Mouse (Mus musculus) liver, embryonic 11.5 days (tissue): Measurements from ENCODE around the gene Hoxb9. TPM values are rescaled to one million over a fixed set of nuclear protein-coding genes. Genes with fewer than 3 reads are reported as not detected.

Experiments used
- ATAC-seq: fragments of 200-750 bp; cut with Nextera tagmentation; replicated peaks from 2 replicates; pipeline ENCODE4 v1.8.0; 2017; ENCODE audit warnings: moderate number of reproducible peaks, mild to moderate bottlenecking, moderate TSS enrichment, moderate library complexity; ENCODE audit not compliant: low FRiP score
- DNase-seq: peaks from one replicate; pipeline ENCODE4 v3.0.0-alpha.2; 2017; ENCODE audit warnings: low spot score
- H3K27ac ChIP-seq: fragments of 300-500 bp; sonication (generic); 2 replicates; pipeline ENCODE4 v1.5.1; 2014; ENCODE audit warnings: mild to moderate bottlenecking, low read depth, low read length, control low read depth
- H3K27me3 ChIP-seq: fragments of 300-500 bp; sonication (generic); replicated peaks from 2 replicates; pipeline ENCODE4 v1.6.1; 2014; ENCODE audit warnings: low read length, mixed read lengths; ENCODE audit not compliant: control insufficient read depth, insufficient read depth
- H3K36me3 ChIP-seq: fragments of 300-500 bp; sonication (generic); 2 replicates; pipeline ENCODE4 v1.6.1; 2014; ENCODE audit warnings: mild to moderate bottlenecking, low read length, moderate library complexity, mixed read lengths; ENCODE audit not compliant: control insufficient read depth, insufficient read depth
- H3K4me1 ChIP-seq: fragments of 300-500 bp; sonication (generic); replicated peaks from 2 replicates; pipeline ENCODE4 v1.6.1; 2014; ENCODE audit warnings: low read length, mixed read lengths; ENCODE audit not compliant: control insufficient read depth, insufficient read depth
- H3K4me2 ChIP-seq: fragments of 300-500 bp; sonication (generic); 2 replicates; pipeline ENCODE4 v1.6.1; 2014; ENCODE audit warnings: mild to moderate bottlenecking, control low read depth, moderate library complexity
- H3K4me3 ChIP-seq: fragments of 300-500 bp; sonication (generic); 2 replicates; pipeline ENCODE4 v1.5.1; 2014; ENCODE audit warnings: low read depth, low read length, control low read depth
- H3K9ac ChIP-seq: fragments of 300-500 bp; sonication (generic); 2 replicates; pipeline ENCODE4 v1.6.1; 2014; ENCODE audit warnings: low read depth, low read length, control low read depth
- H3K9me3 ChIP-seq: fragments of 300-500 bp; sonication (generic); 2 replicates; pipeline ENCODE4 v1.6.1; 2016; ENCODE audit warnings: low read length, inconsistent platforms, mixed read lengths; ENCODE audit not compliant: control insufficient read depth
- WGBS: fragments of 180-500 bp; shearing (Covaris S2); extraction: QIAGEN DNeasy Blood & Tissue Kit; methylation state at CpG from one replicate; pipeline ENCODE4 v1.1.7; 2014; 5-methylcytosine and 5-hydroxymethylcytosine counted together
- polyA plus RNA-seq: library from polyadenylated mRNA; unstranded; fragments of >200 nt; fragmentation: Nextera tagmentation; extraction: Ambion mirVana; gene quantifications from 2 replicates; pipeline ENCODE4 v1.2.1, GENCODE M21; 2014

Hoxb9 gene
- polyA plus RNA-seq, 1 experiment from 2014 or later = 0.49 TPM

DNA sequence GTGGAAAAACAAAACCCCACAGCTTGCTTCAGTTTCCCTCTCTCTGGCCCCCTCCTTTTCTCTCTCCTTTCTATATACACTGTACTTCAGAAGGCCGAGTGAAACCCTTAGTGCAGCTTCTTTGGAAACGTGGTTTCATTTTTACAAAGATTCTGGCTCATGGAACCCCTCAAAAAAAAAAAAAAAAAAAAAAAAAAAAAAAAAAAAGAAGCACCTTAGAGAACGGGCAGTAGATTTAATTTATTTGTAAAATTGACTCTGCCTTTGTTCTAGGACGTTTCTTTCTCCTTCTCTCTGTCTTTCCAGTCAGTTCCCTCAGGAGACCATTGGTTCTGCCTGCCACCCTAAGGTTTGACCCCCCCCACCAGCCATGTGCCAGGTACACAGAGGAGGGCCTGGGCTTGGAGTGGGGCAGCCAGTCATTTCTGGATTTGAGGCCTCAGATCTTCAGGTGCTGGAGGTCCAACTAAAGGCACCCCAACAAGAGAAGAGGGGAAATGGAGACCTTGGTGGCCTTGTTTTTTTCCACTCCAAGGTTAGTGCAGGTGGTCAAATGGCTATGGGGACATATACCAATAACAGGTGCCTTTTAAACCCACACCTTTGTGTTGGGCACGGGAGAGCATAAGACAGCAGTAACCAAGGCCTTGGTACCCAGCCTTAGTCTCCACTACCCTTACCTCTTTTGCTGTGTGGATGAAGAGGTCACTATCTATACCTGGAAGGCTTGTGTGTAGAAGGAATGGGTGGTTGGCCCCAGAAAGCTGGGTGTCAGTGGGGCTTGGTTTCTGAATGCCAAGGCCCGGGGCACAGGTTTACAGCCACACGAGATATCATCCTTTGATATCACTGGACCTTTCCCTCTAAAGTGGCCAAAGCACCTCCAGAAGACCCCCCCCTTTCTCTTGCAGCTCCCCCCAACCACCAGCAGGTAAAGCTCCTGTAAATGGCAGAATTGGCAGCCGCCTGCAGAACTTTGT lies 9.4 kb downstream of the Hoxb9 start:
- no peaks in the 10 kb centered on the region for H3K4me1 ChIP-seq
- H3K4me3 ChIP-seq = no peak overlapping the region
- H3K36me3 ChIP-seq = no peaks in the 10 kb centered on the region
- H3K4me2 ChIP-seq = no peak overlapping the region
- H3K27me3 ChIP-seq = peaks cover 100% of the 10 kb centered on the region
- 19% methylated on average over 8 of the region's 8 CpGs for WGBS
- H3K27ac ChIP-seq = no peak overlapping the region
- no peak for ATAC-seq
- no peaks in the 10 kb centered on the region for H3K9me3 ChIP-seq
- no peak for DNase-seq
- no peak overlapping the region for H3K9ac ChIP-seq

DNA sequence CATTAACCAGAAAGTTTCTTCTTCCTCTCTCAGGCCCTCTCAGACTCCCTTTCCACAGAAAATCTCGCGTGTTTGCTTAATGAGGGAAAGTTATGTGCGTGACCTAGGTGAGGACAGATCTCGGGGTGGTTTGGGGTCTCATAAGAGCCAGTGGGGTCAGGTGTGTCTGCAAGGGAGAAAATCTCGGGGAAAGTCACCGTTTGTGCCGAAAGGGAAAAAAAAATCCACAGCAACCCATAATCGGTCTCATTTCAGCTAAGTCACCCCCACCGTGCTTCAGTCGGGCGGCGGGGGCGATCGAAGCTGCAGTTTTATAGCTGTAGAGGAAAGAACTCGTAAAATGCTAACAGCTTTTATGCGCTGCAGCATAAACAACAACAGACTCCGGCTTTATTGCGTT lies 10.1 kb downstream of the Hoxb9 start:
- ATAC-seq (no peak), DNase-seq (no peak)
- no peak overlapping the region for H3K9ac ChIP-seq
- peaks cover 100% of the 10 kb centered on the region for H3K27me3 ChIP-seq
- no peaks in the 10 kb centered on the region for H3K9me3 ChIP-seq
- H3K36me3 ChIP-seq = no peaks in the 10 kb centered on the region
- H3K4me2 ChIP-seq = no peak overlapping the region
- H3K4me3 ChIP-seq = no peak overlapping the region
- H3K4me1 ChIP-seq = no peaks in the 10 kb centered on the region
- no peak overlapping the region for H3K27ac ChIP-seq
- 7% methylated on average over 18 of the region's 18 CpGs for WGBS

GRCm38 (mm10) chr11:96281855-96282570 lies 10.8 kb downstream of the Hoxb9 start, which contains the start of gene Hoxb8:
Gene Hoxb8, plus strand, starts transcription at chr11:96281905.
- H3K4me1 ChIP-seq = no peaks in the 10 kb centered on the region
- 2% methylated on average over 27 of the region's 27 CpGs for WGBS
- H3K9me3 ChIP-seq = no peaks in the 10 kb centered on the region
- H3K4me2 ChIP-seq = peak within 1 kb of the TSS; percentile 49; the same call in 1 of the 2 replicates
- peak within 1 kb of the TSS; percentile 32; the same call in 1 of the 2 replicates for H3K4me3 ChIP-seq
- no peak for DNase-seq
- no peaks in the 10 kb centered on the region for H3K36me3 ChIP-seq
- no peak within 1 kb of the TSS for H3K9ac ChIP-seq
- no peak within 1 kb of the TSS for H3K27ac ChIP-seq
- H3K27me3 ChIP-seq = peaks cover 100% of the 10 kb centered on the region
- no peak for ATAC-seq

DNA sequence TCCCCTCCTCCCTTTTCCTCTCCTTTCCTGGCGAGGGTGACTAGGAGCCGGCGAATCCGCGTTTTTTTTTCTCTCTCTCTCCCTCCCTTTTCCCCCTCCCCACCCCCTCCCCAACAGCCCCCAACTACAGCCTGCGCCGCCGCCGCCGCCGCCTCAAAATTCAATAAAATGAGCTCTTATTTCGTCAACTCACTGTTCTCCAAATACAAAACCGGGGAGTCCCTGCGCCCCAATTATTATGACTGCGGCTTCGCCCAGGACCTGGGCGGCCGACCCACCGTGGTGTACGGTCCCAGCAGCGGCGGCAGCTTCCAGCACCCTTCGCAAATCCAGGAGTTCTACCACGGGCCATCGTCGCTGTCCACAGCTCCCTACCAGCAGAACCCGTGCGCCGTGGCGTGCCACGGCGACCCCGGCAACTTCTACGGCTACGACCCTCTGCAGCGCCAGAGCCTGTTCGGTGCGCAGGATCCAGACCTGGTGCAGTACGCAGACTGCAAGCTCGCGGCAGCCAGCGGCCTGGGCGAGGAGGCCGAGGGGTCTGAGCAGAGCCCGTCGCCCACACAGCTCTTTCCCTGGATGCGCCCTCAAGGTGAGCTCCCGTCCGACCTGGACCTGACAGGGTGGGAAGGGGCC lies 11.7 kb downstream of the Hoxb9 start:
- ATAC-seq = no peak
- no peaks in the 10 kb centered on the region for H3K4me1 ChIP-seq
- peak overlapping the region; percentile 32 for H3K4me3 ChIP-seq
- no peak overlapping the region for H3K27ac ChIP-seq
- peak overlapping the region; percentile 49 for H3K4me2 ChIP-seq
- H3K9ac ChIP-seq = 0 out of 2 replicates have a peak overlapping the region, but pooled peaks have one; percentile 14
- no peak for DNase-seq
- WGBS = under 1% methylated on average over 49 of the region's 49 CpGs
- peaks cover 100% of the 10 kb centered on the region for H3K27me3 ChIP-seq
- no peaks in the 10 kb centered on the region for H3K36me3 ChIP-seq
- H3K9me3 ChIP-seq = no peaks in the 10 kb centered on the region

DNA sequence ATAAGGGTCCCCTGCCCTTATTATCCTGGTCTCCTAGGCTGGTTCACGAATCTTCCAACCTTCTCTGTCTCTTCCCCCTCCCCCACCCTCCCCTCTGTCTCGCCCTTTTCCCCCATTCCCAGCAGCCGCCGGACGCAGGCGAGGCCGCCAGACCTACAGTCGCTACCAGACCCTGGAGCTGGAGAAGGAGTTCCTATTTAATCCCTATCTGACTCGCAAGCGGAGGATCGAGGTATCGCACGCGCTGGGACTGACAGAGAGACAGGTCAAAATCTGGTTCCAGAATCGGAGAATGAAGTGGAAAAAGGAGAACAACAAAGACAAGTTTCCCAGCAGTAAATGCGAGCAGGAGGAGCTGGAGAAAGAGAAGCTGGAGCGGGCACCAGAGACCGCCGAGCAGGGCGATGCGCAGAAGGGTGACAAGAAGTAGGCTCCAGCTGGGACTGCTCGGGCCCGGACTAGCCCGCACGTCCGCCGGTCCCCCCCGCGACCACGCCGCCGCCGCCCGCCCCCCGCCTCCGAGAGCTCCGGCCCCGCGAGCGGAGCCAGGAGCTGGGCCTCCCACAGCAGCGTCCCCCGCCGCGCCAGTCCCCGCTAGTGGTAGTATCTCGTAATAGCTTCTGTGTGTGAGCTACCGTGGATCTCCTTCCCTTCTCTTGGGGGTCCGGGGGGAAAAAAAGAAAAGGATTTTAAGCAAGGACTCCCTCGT lies 12.9 kb downstream of the Hoxb9 start:
- ATAC-seq (no peak), DNase-seq (no peak)
- peaks cover 100% of the 10 kb centered on the region for H3K27me3 ChIP-seq
- 1% methylated on average over 44 of the region's 49 CpGs for WGBS
- H3K4me2 ChIP-seq = peak overlapping the region; percentile 49
- no peak overlapping the region for H3K27ac ChIP-seq
- H3K4me3 ChIP-seq = peak overlapping the region; percentile 32
- H3K9ac ChIP-seq = peak overlapping the region; percentile 37; the same call in 1 of the 2 replicates
- no peaks in the 10 kb centered on the region for H3K4me1 ChIP-seq
- H3K36me3 ChIP-seq = no peaks in the 10 kb centered on the region
- H3K9me3 ChIP-seq = no peaks in the 10 kb centered on the region

DNA sequence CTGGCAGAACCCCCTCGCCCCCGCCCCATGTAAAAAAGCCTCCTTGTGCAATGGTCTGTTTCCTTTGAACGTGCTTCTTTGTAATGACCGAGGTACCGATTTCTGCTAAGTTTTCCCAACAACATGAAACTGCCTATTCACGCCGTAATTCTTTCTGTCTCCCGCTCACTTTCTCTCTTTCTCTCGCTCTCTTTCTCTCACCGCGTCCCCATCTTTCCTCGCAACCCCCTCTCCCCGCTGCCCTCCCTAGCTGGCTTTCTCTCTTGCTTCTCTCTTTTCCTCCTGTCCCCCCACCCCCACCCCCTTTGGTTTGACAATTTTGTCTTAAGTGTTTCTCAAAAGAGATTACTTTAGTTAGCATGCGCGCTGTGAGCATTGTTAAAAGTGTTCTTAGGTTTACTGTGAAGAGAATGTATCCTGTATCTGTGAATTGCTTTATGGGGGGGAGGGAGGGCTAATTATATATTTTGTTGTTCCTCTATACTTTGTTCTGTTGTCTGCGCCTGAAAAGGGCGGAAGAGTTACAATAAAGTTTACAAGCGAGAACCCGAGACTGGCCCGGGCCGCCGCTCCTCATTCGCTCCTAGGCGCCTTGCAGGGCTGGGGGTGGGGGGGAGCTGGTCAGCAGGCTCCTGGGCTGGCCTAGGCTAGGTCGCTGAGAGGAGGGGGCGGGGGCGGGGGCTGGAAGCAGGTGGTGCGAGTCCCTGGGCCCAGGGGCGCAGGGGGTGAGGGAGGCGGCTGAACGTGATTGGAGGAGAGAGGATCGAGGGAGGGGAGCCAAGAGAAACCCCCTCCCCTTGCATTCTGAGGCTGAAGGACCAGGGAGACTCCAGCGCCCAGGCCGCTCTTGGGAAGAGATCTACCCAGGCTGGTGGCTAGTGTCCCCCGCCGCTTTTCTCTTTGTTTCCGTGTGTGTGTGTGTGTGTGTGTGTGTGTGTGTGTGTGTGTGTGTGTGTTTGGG lies 13.8 kb downstream of the Hoxb9 start:
- 1% methylated on average over 34 of the region's 37 CpGs for WGBS
- Histone ChIP-seq H3K9ac (no peak overlapping the region), H3K4me1 (no peaks in the 10 kb centered on the region), H3K4me2 (peak overlapping the region; percentile 49), H3K27me3 (peaks cover 100% of the 10 kb centered on the region), H3K27ac (no peak overlapping the region), H3K9me3 (no peaks in the 10 kb centered on the region), H3K4me3 (peak overlapping the region; percentile 32), H3K36me3 (no peaks in the 10 kb centered on the region)
- ATAC-seq = no peak
- DNase-seq = no peak

DNA sequence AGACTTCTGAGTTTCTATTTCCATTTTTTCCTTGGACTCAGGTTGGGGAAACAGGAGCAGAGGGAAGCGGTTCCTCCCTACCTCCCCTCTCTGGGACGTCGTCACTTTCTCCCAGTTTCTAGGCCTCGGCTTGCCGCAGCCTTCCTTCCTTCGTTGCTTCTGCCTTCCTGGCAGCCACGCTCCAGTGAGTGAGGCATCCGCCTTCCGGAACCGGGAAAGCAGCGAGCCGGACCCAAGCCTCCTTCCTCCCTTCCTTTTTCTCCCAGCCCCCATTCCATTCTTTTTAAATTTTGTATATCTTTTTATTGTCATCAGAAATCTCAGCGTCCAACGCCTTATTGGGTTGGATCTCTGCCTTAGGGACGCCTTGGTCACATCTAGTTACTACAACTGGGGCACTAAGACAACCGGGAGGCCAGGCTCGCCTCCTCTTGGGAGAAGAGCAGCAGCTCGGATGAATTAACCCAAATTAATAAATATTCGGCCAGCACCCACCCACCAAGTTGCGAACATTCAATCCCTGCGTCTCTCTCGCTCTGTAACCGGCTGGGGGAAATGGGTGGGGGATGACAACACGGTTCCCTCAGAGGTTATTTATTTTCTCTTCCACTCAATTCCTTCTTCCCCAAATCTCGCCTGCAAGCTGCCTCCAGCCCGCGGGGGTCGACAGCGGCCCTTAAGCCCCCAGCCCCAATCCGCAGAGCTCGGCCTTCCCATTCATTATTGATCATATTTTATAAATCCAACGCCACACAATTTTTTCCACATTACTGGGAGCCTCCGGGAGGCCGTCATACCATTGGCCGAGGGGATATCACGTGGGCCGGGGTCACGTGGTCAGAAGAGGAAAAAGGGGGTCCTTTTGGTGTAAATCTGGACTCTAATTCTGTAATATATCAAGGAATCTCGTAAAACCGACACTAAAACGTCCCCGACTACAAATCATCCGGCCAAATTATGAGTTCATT lies 14.8 kb downstream of the Hoxb9 start, which contains the start of gene Hoxb7:
Gene Hoxb7 (plus strand): TSS at position 853 of the 968 bp plus-strand sequence.
- DNase-seq (no peak), ATAC-seq (no peak)
- Histone ChIP-seq H3K36me3 (no peaks in the 10 kb centered on the region), H3K4me2 (peak within 1 kb of the TSS; percentile 66), H3K9ac (no peak within 1 kb of the TSS), H3K9me3 (no peaks in the 10 kb centered on the region), H3K27ac (no peak within 1 kb of the TSS), H3K4me3 (peak within 1 kb of the TSS; percentile 40), H3K27me3 (peaks cover 100% of the 10 kb centered on the region), H3K4me1 (no peaks in the 10 kb centered on the region)
- 2% methylated on average over 43 of the region's 43 CpGs for WGBS
